Mouse (Mus musculus) CH12.LX (cell line): ENCODE results near the gene Myh3.

Experiments
- BHLHE40 ChIP-seq: IDR thresholded peaks from 2 replicates; pipeline ENCODE4 v1.6.1; 2011; ENCODE audit warnings: mild to moderate bottlenecking, low read depth, low read length, improper control_type of control experiment
- CTCF ChIP-seq, 2 experiments: IDR thresholded peaks in 1 of 2; conservative IDR thresholded peaks in 1 of 2; 2 replicates each; pipeline ENCODE4 v1.5.1; 2011 to 2012; ENCODE audit warnings: low read depth in 2 of 2, low read length in 2 of 2, improper control_type of control experiment in 1 of 2, inconsistent platforms in 1 of 2, mild to moderate bottlenecking in 1 of 2, moderate library complexity in 1 of 2
- EP300 ChIP-seq: IDR thresholded peaks from 2 replicates; pipeline ENCODE4 v1.6.1; 2011; ENCODE audit warnings: low read length, improper control_type of control experiment
- GABPA ChIP-seq: IDR thresholded peaks from 2 replicates; pipeline ENCODE4 v1.6.1; 2012; ENCODE audit warnings: low read depth, low read length, improper control_type of control experiment, inconsistent platforms; ENCODE audit not compliant: insufficient replicate concordance
- NRF1 ChIP-seq: IDR thresholded peaks from 2 replicates; pipeline ENCODE4 v1.6.1; 2014; ENCODE audit warnings: low read depth, mild to moderate bottlenecking, inconsistent platforms, low read length, improper control_type of control experiment, moderate library complexity
- POLR2A ChIP-seq: IDR thresholded peaks from 2 replicates; pipeline ENCODE4 v1.6.1; 2011; ENCODE audit warnings: low read depth, mild to moderate bottlenecking, improper control_type of control experiment, low read length
- RAD21 ChIP-seq: IDR thresholded peaks from 2 replicates; pipeline ENCODE4 v1.6.1; 2011; ENCODE audit warnings: low read depth, mild to moderate bottlenecking, low read length, improper control_type of control experiment, moderate library complexity
- RCOR1 ChIP-seq: conservative IDR thresholded peaks from 2 replicates; pipeline ENCODE4 v1.6.1; 2012; ENCODE audit warnings: low read depth, mild to moderate bottlenecking, inconsistent platforms, low read length, improper control_type of control experiment
- UBTF ChIP-seq: IDR thresholded peaks from 2 replicates; pipeline ENCODE4 v1.6.1; 2012; ENCODE audit warnings: low read depth, mild to moderate bottlenecking, inconsistent platforms, low read length, improper control_type of control experiment, moderate library complexity
- ZNF384 ChIP-seq: IDR thresholded peaks from 2 replicates; pipeline ENCODE4 v1.6.1; 2012; ENCODE audit warnings: low read depth, low read length, improper control_type of control experiment, inconsistent platforms

DNA sequence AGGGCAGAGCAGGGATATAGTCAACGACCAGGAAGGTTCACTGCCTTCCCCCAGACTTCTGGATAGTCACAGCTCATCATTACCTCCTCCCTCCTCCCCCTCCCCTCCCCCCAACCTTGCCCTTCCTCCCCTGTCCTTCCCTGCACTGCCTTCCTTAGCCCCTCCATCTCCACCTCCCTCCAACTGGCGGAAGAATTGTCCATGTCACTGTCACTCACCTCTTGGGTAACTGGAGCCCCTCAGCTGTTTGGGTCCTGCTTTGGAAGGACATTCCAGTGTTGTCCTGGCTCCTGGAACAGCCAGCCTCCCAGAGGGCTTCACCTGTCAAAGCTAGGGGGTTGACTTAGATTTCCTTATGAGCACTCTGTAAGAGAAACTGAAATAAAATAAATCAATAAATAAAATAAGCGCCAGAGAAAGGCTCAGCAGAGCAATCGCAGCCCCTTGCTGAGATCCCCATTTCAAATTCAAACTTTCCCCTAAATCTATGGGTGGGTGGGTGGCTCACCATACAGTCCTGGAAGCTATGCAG, 41.5 kb downstream of the Myh3 start:
- TF ChIP-seq EP300, result no peak
- no peak for TF ChIP-seq NRF1
- no peak for TF ChIP-seq ZNF384
- no peak for TF ChIP-seq RAD21
- no peak for TF ChIP-seq BHLHE40
- TF ChIP-seq GABPA, result no peak
- TF ChIP-seq RCOR1, result no peak
- no peak for TF ChIP-seq UBTF
- TF ChIP-seq POLR2A, result no peak
- no peak for TF ChIP-seq CTCF (conservative IDR thresholded peaks at IDR 0.05 in 1 of 2, IDR thresholded peaks at IDR 0.05 in 1 of 2; ENCODE audit: low read depth in 2 of 2, low read length in 2 of 2)
